Mouse (Mus musculus): ENCODE results near the gene Entpd1. TPM values are rescaled to one million over a fixed set of nuclear protein-coding genes. Genes with fewer than 3 reads are reported as not detected.

Entpd1 gene
- polyA plus RNA-seq, 2 experiments, result 7.4 to 9.8 TPM

GRCm38 (mm10) chr19:40633144-40633543 lies 21.0 kb downstream of the Entpd1 start:
- H3K36me3 ChIP-seq (ENCODE audit: control insufficient read depth, insufficient read depth, low read length), result no peaks in the 10 kb centered on the region
- H3K27ac ChIP-seq (replicated peaks; ENCODE audit: low read depth, low read length), result no peak overlapping the region
- no peak overlapping the region for H3K4me2 ChIP-seq (replicated peaks; ENCODE audit: low read depth, low read length, severe bottlenecking)
- no peaks in the 10 kb centered on the region for H3K27me3 ChIP-seq (ENCODE audit: control insufficient read depth, insufficient read depth, low read length)
- DNase-seq (ENCODE audit: low spot score), result no peak
- no peak for TF ChIP-seq POLR2A (IDR thresholded peaks at IDR 0.05; ENCODE audit: borderline replicate concordance, extremely low read depth, insufficient read depth, insufficient read length)
- ATAC-seq (ENCODE audit: low FRiP score, low read depth), result no peak
- H3K9ac ChIP-seq (ENCODE audit: low read depth, low read length, severe bottlenecking), result no peak overlapping the region
- H3K9me3 ChIP-seq (ENCODE audit: control insufficient read depth, low read length), result no peaks in the 10 kb centered on the region
- no peak overlapping the region for H3K4me3 ChIP-seq (replicated peaks; ENCODE audit: low read length)
- WGBS, result 69% methylated on average over 1 of the region's 1 CpGs
- no peaks in the 10 kb centered on the region for H3K4me1 ChIP-seq (ENCODE audit: control insufficient read depth, insufficient read depth, low read length)

GRCm38 (mm10) chr19:40637091-40637490 lies 24.9 kb downstream of the Entpd1 start:
- Histone ChIP-seq H3K4me1 (ENCODE audit: control insufficient read depth, insufficient read depth, low read length) (no peaks in the 10 kb centered on the region), H3K4me2 (replicated peaks; ENCODE audit: low read depth, low read length, severe bottlenecking) (no peak overlapping the region), H3K27ac (replicated peaks; ENCODE audit: low read depth, low read length) (no peak overlapping the region), H3K27me3 (ENCODE audit: control insufficient read depth, insufficient read depth, low read length) (no peaks in the 10 kb centered on the region), H3K9me3 (ENCODE audit: control insufficient read depth, low read length) (no peaks in the 10 kb centered on the region), H3K9ac (ENCODE audit: low read depth, low read length, severe bottlenecking) (no peak overlapping the region), H3K36me3 (ENCODE audit: control insufficient read depth, insufficient read depth, low read length) (no peaks in the 10 kb centered on the region), H3K4me3 (replicated peaks; ENCODE audit: low read length) (no peak overlapping the region)
- ATAC-seq (ENCODE audit: low FRiP score, low read depth) (no peak), DNase-seq (ENCODE audit: low spot score) (no peak)
- 66% methylated on average over 4 of the region's 4 CpGs for WGBS
- TF ChIP-seq POLR2A (IDR thresholded peaks at IDR 0.05; ENCODE audit: borderline replicate concordance, extremely low read depth, insufficient read depth, insufficient read length), result no peak

- no peak for TF ChIP-seq POLR2A (IDR thresholded peaks at IDR 0.05; ENCODE audit: borderline replicate concordance, extremely low read depth, insufficient read depth, insufficient read length)
- H3K4me1 ChIP-seq (ENCODE audit: control insufficient read depth, insufficient read depth, low read length), result no peaks in the 10 kb centered on the region
- no peaks in the 10 kb centered on the region for H3K27me3 ChIP-seq (ENCODE audit: control insufficient read depth, insufficient read depth, low read length)
- H3K9me3 ChIP-seq (ENCODE audit: control insufficient read depth, low read length), result no peaks in the 10 kb centered on the region
- no peak for ATAC-seq (ENCODE audit: low FRiP score, low read depth)
- no peak overlapping the region for H3K27ac ChIP-seq (replicated peaks; ENCODE audit: low read depth, low read length)
- no peak for DNase-seq (ENCODE audit: low spot score)
- no peaks in the 10 kb centered on the region for H3K36me3 ChIP-seq (ENCODE audit: control insufficient read depth, insufficient read depth, low read length)
- no peak overlapping the region for H3K9ac ChIP-seq (ENCODE audit: low read depth, low read length, severe bottlenecking)
- no peak overlapping the region for H3K4me2 ChIP-seq (replicated peaks; ENCODE audit: low read depth, low read length, severe bottlenecking)
- 88% methylated on average over 7 of the region's 7 CpGs for WGBS
- H3K4me3 ChIP-seq (replicated peaks; ENCODE audit: low read length), result no peak overlapping the region
These were observed 25.4 kb downstream of the Entpd1 start for GRCm38 (mm10) chr19:40637601-40638000.

- ATAC-seq (ENCODE audit: low FRiP score, low read depth) (no peak), DNase-seq (ENCODE audit: low spot score) (no peak)
- no peak for TF ChIP-seq POLR2A (IDR thresholded peaks at IDR 0.05; ENCODE audit: borderline replicate concordance, extremely low read depth, insufficient read depth, insufficient read length)
- WGBS, result 87% methylated on average over 5 of the region's 5 CpGs
- Histone ChIP-seq H3K4me2 (replicated peaks; ENCODE audit: low read depth, low read length, severe bottlenecking) (no peak overlapping the region), H3K4me1 (ENCODE audit: control insufficient read depth, insufficient read depth, low read length) (no peaks in the 10 kb centered on the region), H3K4me3 (replicated peaks; ENCODE audit: low read length) (no peak overlapping the region), H3K27me3 (ENCODE audit: control insufficient read depth, insufficient read depth, low read length) (no peaks in the 10 kb centered on the region), H3K9me3 (ENCODE audit: control insufficient read depth, low read length) (no peaks in the 10 kb centered on the region), H3K36me3 (ENCODE audit: control insufficient read depth, insufficient read depth, low read length) (no peaks in the 10 kb centered on the region), H3K9ac (ENCODE audit: low read depth, low read length, severe bottlenecking) (no peak overlapping the region), H3K27ac (replicated peaks; ENCODE audit: low read depth, low read length) (no peak overlapping the region)
These were observed 26.4 kb downstream of the Entpd1 start for GRCm38 (mm10) chr19:40638582-40638981.

- Histone ChIP-seq H3K36me3 (ENCODE audit: control insufficient read depth, insufficient read depth, low read length) (no peaks in the 10 kb centered on the region), H3K4me1 (ENCODE audit: control insufficient read depth, insufficient read depth, low read length) (no peaks in the 10 kb centered on the region), H3K4me2 (replicated peaks; ENCODE audit: low read depth, low read length, severe bottlenecking) (no peak overlapping the region), H3K9me3 (ENCODE audit: control insufficient read depth, low read length) (no peaks in the 10 kb centered on the region), H3K9ac (ENCODE audit: low read depth, low read length, severe bottlenecking) (no peak overlapping the region), H3K27me3 (ENCODE audit: control insufficient read depth, insufficient read depth, low read length) (no peaks in the 10 kb centered on the region), H3K4me3 (replicated peaks; ENCODE audit: low read length) (no peak overlapping the region), H3K27ac (replicated peaks; ENCODE audit: low read depth, low read length) (no peak overlapping the region)
- 87% methylated on average over 11 of the region's 11 CpGs for WGBS
- TF ChIP-seq POLR2A (IDR thresholded peaks at IDR 0.05; ENCODE audit: borderline replicate concordance, extremely low read depth, insufficient read depth, insufficient read length), result no peak
- ATAC-seq (ENCODE audit: low FRiP score, low read depth) (no peak), DNase-seq (ENCODE audit: low spot score) (no peak)
These were observed 27.7 kb downstream of the Entpd1 start for GRCm38 (mm10) chr19:40639729-40640304.

- Histone ChIP-seq H3K27me3 (ENCODE audit: control insufficient read depth, insufficient read depth, low read length) (no peaks in the 10 kb centered on the region), H3K9ac (ENCODE audit: low read depth, low read length, severe bottlenecking) (no peak overlapping the region), H3K9me3 (ENCODE audit: control insufficient read depth, low read length) (no peaks in the 10 kb centered on the region), H3K27ac (replicated peaks; ENCODE audit: low read depth, low read length) (no peak overlapping the region), H3K4me3 (replicated peaks; ENCODE audit: low read length) (no peak overlapping the region), H3K4me1 (ENCODE audit: control insufficient read depth, insufficient read depth, low read length) (no peaks in the 10 kb centered on the region), H3K36me3 (ENCODE audit: control insufficient read depth, insufficient read depth, low read length) (no peaks in the 10 kb centered on the region), H3K4me2 (replicated peaks; ENCODE audit: low read depth, low read length, severe bottlenecking) (no peak overlapping the region)
- no peak for TF ChIP-seq POLR2A (IDR thresholded peaks at IDR 0.05; ENCODE audit: borderline replicate concordance, extremely low read depth, insufficient read depth, insufficient read length)
- ATAC-seq (ENCODE audit: low FRiP score, low read depth) (no peak), DNase-seq (ENCODE audit: low spot score) (no peak)
- WGBS, result 80% methylated on average over 2 of the region's 2 CpGs
These were observed 28.6 kb downstream of the Entpd1 start for GRCm38 (mm10) chr19:40640799-40641198.

All from limb, embryonic 14.5 days (tissue).